Mouse (Mus musculus) right cerebral cortex, postnatal 36 days (tissue): ENCODE data around the gene Zfp628.

Experiments
- DNase-seq, 2 experiments: peaks; one replicate each; pipeline ENCODE4 v3.0.0; 2022; ENCODE audit warnings: low spot score in 2 of 2, mixed read lengths in 1 of 2

Zfp628 gene

DNA sequence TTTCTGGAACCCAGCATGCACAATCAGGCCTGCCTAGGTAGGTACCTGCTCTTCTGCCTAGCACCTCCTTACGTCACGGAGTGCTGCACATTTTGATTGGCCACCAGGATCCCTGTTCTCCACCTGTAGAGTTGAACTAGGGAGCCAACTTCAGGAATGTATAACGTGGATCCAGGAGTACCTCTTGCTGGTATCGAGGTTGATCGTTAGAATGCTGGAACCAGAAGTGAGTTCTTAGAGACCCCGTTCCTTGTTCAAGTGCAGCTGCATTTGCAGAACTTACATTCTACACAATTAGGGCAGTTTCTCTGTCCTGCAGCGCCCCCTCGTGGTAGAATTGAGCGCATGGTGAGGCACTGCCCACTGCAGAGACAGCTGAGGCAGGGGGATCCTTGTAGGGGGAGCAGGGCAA, 25.1 kb downstream of the Zfp628 start:
- DNase-seq = peak; percentile 61 to 69

DNA sequence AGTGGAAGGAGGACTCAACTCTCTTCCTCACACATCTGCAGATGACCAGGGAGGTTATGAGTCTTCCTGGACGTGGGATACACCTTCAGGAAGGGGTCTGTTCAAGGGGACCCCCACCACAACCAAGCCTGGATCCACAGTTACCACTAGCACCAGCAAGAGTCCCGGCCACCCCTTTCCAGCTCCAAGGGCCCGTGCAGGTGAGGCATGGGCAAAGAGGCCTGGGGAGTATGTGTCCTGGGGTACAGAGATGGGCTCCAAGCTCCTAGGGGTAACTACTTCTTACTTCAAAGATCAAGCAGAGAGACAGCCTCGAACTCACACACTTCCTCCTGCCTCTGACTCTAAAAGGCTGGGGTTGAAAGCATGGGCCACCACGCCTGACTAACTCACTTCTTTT, 27.7 kb downstream of the Zfp628 start:
- DNase-seq = no peak

DNA sequence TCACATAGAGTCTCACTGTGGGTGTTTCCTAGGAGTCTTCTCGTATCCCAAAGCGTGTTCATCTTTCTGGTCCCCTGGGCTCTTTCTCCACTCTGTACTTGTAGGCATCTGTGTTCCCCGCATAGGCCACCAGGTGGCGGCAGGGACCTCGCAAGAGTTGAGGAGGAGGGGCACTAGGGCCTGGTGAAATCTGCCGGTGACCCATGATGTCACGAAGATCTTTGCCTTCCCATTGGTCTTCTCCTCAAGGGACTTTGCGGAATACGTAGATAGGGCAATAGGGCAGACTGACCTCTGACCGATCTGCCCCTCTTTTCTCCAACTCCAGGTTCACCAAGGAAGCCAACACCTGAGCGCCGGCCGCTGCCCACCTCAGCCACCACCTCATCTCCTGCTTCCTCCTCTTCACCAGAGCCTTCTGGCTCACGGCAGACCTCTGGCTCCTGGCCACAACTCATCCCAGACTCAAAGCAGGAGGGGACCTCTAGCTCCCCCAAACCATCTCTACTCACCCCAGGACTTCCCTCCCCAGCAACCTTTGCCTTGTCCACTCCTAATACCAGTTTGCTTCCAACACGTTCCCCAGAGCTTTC, 28.3 kb downstream of the Zfp628 start:
- peak; percentile 87 to 91 for DNase-seq

DNA sequence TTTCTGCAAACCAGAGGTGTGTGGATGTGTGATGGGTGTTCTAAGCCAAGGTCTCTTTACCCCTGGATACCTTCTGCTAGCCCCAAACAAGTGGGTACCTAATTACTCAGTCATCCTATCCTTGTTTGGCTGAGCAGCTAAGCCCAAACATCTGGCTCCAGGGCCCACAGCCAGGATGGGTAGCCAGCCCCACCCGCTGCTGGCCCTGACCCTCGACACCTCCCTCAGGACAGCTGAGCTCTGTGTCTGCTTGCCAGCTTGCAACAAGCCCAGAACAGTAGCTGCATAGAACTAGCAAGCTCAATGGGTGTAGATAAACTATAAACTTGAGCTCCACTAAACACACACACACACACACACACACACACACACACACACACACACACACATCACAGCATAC, 32.8 kb downstream of the Zfp628 start:
- DNase-seq = no peak

DNA sequence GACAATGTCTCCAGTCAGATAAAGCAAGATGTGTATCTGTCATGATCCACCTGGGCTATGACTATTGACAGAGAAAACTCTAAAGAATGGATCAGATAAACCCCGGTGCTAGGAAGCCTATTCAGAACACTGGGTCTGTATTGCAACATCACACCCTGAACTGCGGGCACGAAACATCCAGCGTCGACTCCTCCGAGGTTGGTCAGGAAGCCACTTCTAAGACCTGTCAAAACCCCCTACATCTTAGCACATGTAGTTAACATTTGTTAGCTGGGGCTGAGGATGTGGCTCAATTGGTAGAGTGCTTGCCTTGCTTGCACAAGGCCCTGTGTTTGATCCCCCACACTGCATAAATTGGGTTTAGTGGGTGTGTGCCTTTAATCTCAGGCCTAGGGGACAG, 33.4 kb downstream of the Zfp628 start:
- no peak for DNase-seq

DNA sequence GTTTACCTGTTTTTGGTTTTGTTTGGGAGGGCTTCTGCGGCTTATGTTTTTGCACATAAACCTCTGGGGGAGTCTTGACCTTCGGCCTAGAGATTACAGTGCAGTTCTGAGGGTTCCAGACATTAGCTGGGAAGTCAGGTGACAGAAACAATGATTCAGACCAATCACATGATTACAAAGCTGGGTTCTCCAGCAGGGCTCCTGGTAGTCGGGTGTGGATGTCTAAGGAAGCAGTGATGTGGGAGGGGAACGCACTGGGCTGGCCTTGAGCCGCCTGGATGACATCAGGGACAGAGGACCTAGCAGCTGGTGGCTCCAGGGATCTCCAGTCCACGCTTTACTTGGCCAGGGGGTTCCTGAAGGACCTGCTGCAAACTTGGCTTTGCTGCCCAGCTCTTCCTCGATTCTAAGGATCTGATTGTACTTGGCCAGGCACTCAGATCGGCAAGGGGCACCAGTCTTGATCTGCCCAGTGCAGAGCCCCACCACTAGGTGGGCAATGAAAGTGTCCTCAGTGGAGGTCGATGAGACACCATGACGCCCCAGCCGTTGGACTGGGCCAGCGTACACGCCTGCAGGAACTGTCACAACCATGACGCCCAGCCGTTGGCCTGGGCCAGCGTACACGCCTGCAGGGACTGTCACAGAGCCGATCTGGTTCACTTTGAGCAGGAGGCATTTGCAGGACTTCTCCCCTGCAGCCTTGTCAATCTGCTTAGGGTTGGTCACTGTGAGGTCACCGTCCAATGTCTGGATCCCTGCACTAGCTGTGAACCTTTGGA, 35.7 kb downstream of the Zfp628 start:
- no peak for DNase-seq

DNA sequence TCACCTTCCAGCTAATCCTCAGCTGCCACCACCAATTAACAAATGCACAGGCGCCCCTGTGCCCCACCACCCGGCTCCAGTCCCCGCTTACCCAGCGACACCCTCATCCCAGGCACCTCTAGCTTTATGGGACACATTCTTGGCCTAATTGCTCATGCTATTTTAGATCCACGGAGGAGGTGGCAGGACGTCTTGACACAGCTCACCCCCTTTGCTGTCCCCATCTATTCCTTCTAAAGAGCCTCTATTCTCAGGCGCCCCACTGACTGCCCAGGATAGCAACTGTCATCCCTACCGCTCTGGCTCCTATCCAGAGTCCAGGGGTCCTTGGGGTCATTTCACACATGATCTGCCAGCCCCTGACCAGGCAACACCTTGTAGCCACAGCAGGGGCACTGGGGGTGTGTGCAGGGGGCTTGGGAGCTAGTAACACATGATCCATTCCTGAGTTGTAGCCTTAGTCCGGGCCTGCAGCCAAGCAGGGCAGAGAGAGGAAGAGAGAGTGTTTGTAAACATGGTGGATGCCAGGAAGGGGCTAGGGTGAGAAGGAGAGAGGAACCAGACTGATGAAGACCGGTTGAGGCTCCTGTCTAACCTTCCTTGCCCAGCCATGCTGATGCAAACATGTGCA, 38.9 kb downstream of the Zfp628 start:
- no peak for DNase-seq

DNA sequence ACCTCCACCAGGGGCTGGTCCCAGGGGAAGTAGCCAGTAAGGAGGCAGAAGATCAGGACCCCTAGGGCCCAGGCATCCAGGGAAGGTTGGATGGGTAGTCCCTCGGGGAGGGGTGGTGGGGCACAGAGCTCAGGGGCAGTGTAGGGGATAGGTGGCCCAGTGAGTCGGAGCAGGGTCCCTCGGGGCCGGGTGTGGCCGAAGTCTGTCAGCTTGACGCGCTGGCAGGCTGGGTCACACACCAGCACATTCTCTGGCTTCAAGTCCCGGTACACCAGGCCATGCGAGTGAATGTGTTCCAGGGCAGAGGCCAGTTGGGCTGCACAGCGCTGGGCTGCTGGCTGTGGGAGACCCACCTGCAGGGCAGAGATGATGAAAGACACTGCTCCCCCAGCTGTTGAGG, 42.3 kb downstream of the Zfp628 start:
- DNase-seq = no peak

DNA sequence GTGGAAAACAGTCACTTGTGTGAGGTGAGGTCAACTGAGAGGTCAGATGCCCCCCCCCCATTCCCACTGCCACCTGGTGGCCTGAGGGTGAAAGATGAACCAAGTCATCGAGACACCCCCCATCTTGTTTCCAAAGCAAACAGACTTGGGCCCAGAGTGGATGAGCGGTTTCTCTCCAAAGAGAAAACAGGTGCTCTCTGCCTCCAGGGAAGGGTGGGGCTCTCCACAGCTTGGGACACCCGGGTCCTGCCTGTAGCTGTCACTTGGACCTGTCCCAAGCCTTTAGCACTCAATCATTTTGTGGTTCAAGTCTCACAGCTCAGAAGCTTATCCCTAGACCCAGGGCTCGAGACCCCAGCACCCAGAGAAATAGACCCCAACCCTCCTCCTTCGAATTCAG, 48.5 kb downstream of the Zfp628 start:
- no peak for DNase-seq

DNA sequence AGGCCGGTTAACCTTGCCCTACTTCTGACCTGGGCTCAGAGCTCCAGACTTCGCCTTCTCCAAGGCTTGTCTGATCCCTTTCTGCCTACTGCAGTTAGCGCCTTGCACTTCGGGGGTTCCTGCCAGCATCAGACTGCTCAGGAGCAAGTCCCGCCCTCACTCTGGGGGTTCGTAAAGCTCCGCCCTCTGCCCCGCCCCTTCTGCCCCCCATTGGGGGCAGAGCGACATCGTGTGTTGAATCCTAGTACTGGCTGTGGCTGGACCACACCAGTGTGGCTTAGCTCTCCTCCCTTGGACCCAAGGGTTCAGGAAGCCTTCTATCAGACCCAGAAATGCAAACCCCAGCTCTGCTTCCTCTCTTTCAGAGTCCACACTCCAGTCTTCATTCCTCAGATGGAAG, 49.3 kb downstream of the Zfp628 start, which contains the start of gene Sbk2:
Gene Sbk2 (minus strand): TSS at position 135 of the 400 bp plus-strand sequence.
- DNase-seq = peak; percentile 32 to 33

DNA sequence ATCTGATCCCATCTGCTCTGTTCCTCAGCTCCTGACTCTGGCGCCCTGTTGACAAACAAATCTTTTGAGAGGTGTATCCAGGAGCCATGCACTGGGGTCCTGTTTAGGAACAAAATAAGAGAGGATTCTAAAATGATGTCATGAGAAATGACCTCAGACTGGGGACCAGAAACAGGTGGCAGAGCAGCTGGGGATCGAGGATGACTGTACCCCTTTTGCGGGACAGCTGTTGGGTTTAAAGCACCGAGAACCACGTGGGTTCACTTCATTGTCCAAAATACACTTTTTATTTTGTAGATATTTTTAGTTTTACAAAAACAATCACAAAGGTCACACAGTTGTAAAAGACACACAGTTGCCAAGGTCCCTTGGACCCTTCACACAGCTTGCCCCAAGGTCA, 50.0 kb downstream of the Zfp628 start:
- DNase-seq = no peak

DNA sequence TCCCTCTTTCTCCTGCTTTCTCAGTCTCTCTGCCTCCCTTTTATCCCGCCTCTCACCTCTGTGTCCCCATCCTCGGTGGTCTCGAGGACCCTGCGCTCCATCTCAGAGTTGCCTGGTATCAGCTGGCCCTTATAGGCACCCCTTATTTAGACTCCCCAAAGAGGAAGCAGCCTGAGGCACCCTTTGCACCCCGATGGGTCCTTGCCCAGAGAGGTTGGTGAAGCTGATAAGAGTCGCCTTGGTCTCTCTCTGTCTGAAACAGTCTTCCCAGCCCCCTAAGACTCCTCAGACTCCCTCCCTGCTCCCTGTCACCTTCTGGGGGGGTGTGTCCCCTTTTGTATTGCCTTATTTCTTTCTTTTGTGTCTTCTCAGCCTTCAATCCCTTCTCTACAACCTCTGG, 56.1 kb downstream of the Zfp628 start, which contains the start of gene Sbk3:
Gene Sbk3 (minus strand): TSS at position 101 of the 400 bp plus-strand sequence.
- no peak for DNase-seq
